Mouse (Mus musculus): ENCODE results near the gene Gm28308.

GRCm38 (mm10) chr6:52151571-52151970, 61.6 kb downstream of the Gm28308 start:
- no peak for TF ChIP-seq EP300 (IDR thresholded peaks at IDR 0.05; ENCODE audit: low read depth in 1 of 2, low read length in 2 of 2)
- no peak for TF ChIP-seq NELFE (IDR thresholded peaks at IDR 0.05; ENCODE audit: low read depth, low read length)
- no peak for TF ChIP-seq POLR2A (IDR thresholded peaks at IDR 0.05; ENCODE audit: control insufficient read depth in 1 of 2, insufficient read depth in 1 of 2, low read depth in 1 of 2, low read length in 2 of 2, poor library complexity in 1 of 2)
- no peak for TF ChIP-seq MYC (IDR thresholded peaks at IDR 0.05; ENCODE audit: low read depth, low read length)
- no peak for TF ChIP-seq CTCF (IDR thresholded peaks at IDR 0.05 in 2 of 3, conservative IDR thresholded peaks at IDR 0.05 in 1 of 3; ENCODE audit: control insufficient read depth in 1 of 3, insufficient read depth in 1 of 3, low read depth in 2 of 3, low read length in 3 of 3, poor library complexity in 1 of 3, severe bottlenecking in 1 of 3)
- TF ChIP-seq JUND (IDR thresholded peaks at IDR 0.05; ENCODE audit: low read depth, low read length), result no peak
- no peak for TF ChIP-seq GABPA (IDR thresholded peaks at IDR 0.05; ENCODE audit: low read depth, low read length)
- TF ChIP-seq ELF1 (IDR thresholded peaks at IDR 0.05; ENCODE audit: low read depth, low read length), result no peak
- TF ChIP-seq MAX (IDR thresholded peaks at IDR 0.05; ENCODE audit: low read length), result no peak
- TF ChIP-seq ZNF384 (IDR thresholded peaks at IDR 0.05; ENCODE audit: low read depth, low read length), result no peak
- no peak for TF ChIP-seq CHD2 (IDR thresholded peaks at IDR 0.05; ENCODE audit: low read length)
- TF ChIP-seq MYB (IDR thresholded peaks at IDR 0.05; ENCODE audit: low read depth, low read length), result no peak
- TF ChIP-seq ZC3H11A (IDR thresholded peaks at IDR 0.05; ENCODE audit: low read depth, low read length), result no peak
- no peak for TF ChIP-seq SMC3 (IDR thresholded peaks at IDR 0.05; ENCODE audit: low read depth, low read length)
